Mouse (Mus musculus): ENCODE data around the gene Mrgprd. TPM values are rescaled to one million over a fixed set of nuclear protein-coding genes. Genes with fewer than 3 reads are reported as not detected.

Gene Mrgprd
- polyA plus RNA-seq, 1 experiment = not detected

DNA sequence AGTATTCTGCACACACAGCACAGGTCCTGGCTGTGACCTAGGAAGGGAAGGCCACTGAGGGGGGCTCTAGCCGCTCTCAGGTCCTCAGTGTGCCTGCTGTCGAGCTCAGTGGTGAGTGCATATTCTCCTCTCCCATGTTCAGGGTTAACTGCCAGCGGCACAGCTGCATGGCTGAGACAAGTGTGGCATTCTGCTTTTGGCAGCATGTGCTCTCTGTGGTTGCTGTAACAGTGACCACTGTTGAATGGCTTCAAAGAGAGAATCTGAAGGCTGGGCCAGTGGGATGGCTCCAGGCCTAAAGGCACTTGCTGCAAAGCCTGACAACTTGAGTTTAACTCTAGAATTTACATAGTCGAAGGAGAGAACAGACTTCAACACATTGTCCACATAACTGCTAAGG is 2.9 kb downstream of the Mrgprd start:
- Histone ChIP-seq H3K27ac (ENCODE audit: insufficient read depth, low read length) (no peak overlapping the region), H3K4me3 (ENCODE audit: insufficient read depth, low read length) (no peak overlapping the region), H3K4me1 (ENCODE audit: control insufficient read depth, insufficient read depth, low read length) (no peaks in the 10 kb centered on the region)
- TF ChIP-seq POLR2A (IDR thresholded peaks at IDR 0.05; ENCODE audit: extremely low read depth, insufficient read depth, low read length) = no peak
- TF ChIP-seq CTCF (IDR thresholded peaks at IDR 0.05; ENCODE audit: extremely low read depth, insufficient read depth, low read length) = no peak

DNA sequence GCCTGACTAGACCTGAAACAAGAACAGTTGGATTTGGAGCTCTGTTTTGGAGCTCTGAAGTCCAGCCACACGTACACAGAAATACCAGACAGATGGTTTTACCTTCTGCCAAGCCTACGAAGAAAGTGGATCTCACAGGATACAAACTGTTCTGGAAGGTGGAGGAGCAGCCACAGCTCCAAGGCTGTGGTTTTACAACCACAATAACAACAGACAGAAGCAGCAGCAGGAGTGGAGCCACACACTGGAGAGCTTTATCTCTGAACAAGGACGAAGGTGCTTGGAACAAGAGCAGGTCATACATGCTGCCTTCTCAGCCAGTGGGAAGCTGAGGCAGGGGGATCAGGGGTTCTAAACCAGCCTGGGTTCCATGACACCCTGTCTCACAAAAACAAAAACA is 4.8 kb downstream of the Mrgprd start:
- TF ChIP-seq CTCF (IDR thresholded peaks at IDR 0.05; ENCODE audit: extremely low read depth, insufficient read depth, low read length) = no peak
- TF ChIP-seq POLR2A (IDR thresholded peaks at IDR 0.05; ENCODE audit: extremely low read depth, insufficient read depth, low read length) = no peak
- Histone ChIP-seq H3K4me3 (ENCODE audit: insufficient read depth, low read length) (no peak overlapping the region), H3K4me1 (ENCODE audit: control insufficient read depth, insufficient read depth, low read length) (no peaks in the 10 kb centered on the region), H3K27ac (ENCODE audit: insufficient read depth, low read length) (no peak overlapping the region)

DNA sequence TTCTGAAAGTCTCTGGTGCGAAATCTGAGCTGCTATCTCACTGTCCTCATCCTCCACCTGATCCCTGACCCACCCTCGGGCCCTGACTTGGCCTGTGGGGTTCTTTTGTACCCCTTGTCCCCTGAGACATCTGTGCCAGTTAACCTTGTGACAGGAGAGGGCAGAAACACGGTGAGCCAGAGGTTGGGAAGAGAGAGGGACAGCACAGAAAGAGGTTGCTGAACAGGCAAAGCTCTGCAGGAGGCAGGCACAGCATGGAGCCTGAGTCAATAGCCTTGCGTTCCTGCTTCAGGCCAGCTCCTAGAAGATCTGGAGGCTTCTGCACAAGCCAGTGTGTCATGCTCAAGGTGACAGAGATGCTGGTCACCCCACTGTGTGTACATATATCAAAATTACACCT is 9.0 kb downstream of the Mrgprd start:
- Histone ChIP-seq H3K4me3 (ENCODE audit: insufficient read depth, low read length) (no peak overlapping the region), H3K27ac (ENCODE audit: insufficient read depth, low read length) (no peak overlapping the region), H3K4me1 (ENCODE audit: control insufficient read depth, insufficient read depth, low read length) (no peaks in the 10 kb centered on the region)
- TF ChIP-seq POLR2A (IDR thresholded peaks at IDR 0.05; ENCODE audit: extremely low read depth, insufficient read depth, low read length) (no peak), CTCF (IDR thresholded peaks at IDR 0.05; ENCODE audit: extremely low read depth, insufficient read depth, low read length) (no peak)

DNA sequence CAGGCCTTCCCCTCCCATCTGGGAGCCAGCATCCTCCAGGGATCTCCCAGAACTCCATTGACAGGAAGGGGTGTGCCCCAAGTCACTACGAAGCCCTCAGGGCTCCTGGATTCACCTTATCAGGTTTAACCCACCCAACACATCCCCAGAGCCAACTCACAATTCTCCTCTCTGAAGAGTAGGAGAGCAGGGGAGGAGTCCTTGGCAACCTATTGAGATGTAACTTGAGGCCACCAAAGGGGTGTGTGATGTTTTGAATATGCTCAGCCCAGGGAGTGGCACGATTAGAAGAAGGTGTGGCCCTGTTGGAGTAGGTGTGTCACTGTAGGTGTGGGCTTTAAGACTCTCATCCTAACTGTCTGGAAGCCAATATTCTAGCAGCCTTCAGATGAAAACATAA is 11.1 kb downstream of the Mrgprd start:
- Histone ChIP-seq H3K4me3 (ENCODE audit: insufficient read depth, low read length) (no peak overlapping the region), H3K27ac (ENCODE audit: insufficient read depth, low read length) (no peak overlapping the region), H3K4me1 (ENCODE audit: control insufficient read depth, insufficient read depth, low read length) (no peaks in the 10 kb centered on the region)
- TF ChIP-seq POLR2A (IDR thresholded peaks at IDR 0.05; ENCODE audit: extremely low read depth, insufficient read depth, low read length) (no peak), CTCF (IDR thresholded peaks at IDR 0.05; ENCODE audit: extremely low read depth, insufficient read depth, low read length) (no peak)

DNA sequence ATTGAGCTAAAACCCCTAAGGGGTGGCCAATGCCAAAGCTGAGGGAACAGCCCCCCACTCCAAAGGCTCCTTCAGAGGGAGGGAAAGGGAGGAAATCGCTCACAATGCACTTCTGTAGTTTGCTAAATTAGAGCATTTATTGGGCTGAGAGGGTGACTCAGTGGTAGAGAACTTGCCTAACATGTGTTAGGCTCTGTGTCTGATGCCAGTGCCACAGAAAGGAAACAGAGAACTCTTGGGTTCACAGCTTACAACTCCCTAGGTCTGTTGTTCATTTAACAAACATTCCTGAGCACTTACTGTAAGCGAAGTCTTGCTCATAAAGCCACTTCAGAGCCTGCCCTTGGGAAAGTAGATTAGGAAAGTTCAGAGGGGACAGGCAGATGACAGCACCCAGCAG is 15.3 kb downstream of the Mrgprd start:
- Histone ChIP-seq H3K27ac (ENCODE audit: insufficient read depth, low read length) (no peak overlapping the region), H3K4me3 (ENCODE audit: insufficient read depth, low read length) (no peak overlapping the region), H3K4me1 (ENCODE audit: control insufficient read depth, insufficient read depth, low read length) (no peaks in the 10 kb centered on the region)
- no peak for TF ChIP-seq POLR2A (IDR thresholded peaks at IDR 0.05; ENCODE audit: extremely low read depth, insufficient read depth, low read length)

DNA sequence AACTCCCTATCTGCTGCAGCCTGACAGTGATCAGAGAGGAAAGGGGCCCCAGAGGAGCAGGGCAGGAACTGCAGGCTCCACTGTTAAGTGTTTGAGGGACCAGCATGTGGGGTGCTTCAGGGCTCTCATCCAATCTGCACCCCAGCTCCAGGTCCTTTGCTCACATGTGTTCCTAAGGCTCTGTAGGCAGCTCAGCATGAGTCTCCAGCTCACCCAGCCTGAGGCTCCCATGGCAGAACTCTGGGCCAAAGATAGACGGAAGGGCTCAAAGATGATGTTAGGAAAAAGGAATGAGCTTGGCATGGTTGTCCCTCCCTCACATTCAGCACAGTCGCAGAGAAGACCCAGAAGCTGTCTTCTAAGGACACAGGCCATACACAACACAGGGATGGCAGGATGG is 16.0 kb downstream of the Mrgprd start:
- no peak overlapping the region for H3K4me3 ChIP-seq (ENCODE audit: insufficient read depth, low read length)
- no peak overlapping the region for H3K27ac ChIP-seq (ENCODE audit: insufficient read depth, low read length)
- H3K4me1 ChIP-seq (ENCODE audit: control insufficient read depth, insufficient read depth, low read length) = no peaks in the 10 kb centered on the region
- TF ChIP-seq POLR2A (IDR thresholded peaks at IDR 0.05; ENCODE audit: extremely low read depth, insufficient read depth, low read length) (no peak), CTCF (IDR thresholded peaks at IDR 0.05; ENCODE audit: extremely low read depth, insufficient read depth, low read length) (no peak)

DNA sequence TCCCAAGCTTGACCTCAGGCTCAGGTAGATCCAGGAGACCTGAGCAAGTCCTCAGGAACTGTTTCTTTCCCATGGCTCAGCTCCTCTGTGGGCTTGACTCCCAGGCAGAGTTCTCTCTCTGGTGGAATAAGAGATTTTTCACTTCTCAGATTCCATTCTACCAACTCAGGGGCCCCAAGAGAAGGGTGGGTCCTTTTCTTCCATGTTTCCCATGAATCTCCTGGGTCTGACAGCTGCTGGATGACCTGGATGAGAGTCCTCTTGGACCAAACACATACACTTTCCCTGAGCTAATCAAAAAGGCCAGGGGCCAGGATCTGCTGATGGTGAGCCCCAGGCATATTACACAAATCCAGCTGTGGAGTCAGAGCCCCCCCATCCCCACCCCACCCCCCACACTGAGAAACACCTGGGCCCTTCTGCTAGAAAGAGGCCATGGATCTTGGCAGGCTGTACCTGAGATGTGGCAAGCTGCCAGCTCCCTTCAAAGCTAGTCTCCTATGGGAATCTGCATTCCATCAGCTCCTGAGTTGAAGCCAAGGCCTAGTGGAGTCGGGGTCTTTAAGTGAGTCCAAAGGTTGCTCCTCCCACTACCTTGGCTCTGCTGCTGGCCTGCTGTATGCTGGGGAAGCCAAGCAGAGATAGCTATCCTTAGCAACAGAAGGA is 17.9 kb downstream of the Mrgprd start:
- no peaks in the 10 kb centered on the region for H3K4me1 ChIP-seq (ENCODE audit: control insufficient read depth, insufficient read depth, low read length)
- TF ChIP-seq POLR2A (IDR thresholded peaks at IDR 0.05; ENCODE audit: extremely low read depth, insufficient read depth, low read length) (no peak), CTCF (IDR thresholded peaks at IDR 0.05; ENCODE audit: extremely low read depth, insufficient read depth, low read length) (no peak)
- no peak overlapping the region for H3K4me3 ChIP-seq (ENCODE audit: insufficient read depth, low read length)
- H3K27ac ChIP-seq (ENCODE audit: insufficient read depth, low read length) = no peak overlapping the region

DNA sequence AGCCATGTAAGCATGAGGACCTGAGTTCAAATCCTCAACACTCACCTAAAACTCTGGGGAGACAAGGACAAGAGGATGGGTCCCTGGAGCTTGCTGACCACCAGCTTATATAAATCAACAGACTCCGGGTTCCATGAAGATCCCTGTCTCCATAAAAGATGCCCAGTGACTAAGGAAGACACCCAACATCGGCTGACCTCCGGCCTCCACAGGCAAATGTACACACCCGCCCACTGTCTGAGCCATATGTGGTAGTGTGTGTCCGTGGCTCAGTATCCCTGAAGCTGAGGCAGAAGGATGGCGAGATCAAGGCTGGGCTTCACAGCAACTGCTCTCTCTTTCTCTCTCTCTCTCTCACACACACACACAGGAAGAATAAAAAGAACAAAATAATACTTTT is 19.3 kb downstream of the Mrgprd start:
- Histone ChIP-seq H3K27ac (ENCODE audit: insufficient read depth, low read length) (no peak overlapping the region), H3K4me1 (ENCODE audit: control insufficient read depth, insufficient read depth, low read length) (no peaks in the 10 kb centered on the region), H3K4me3 (ENCODE audit: insufficient read depth, low read length) (no peak overlapping the region)
- TF ChIP-seq CTCF (IDR thresholded peaks at IDR 0.05; ENCODE audit: extremely low read depth, insufficient read depth, low read length) = no peak
- no peak for TF ChIP-seq POLR2A (IDR thresholded peaks at IDR 0.05; ENCODE audit: extremely low read depth, insufficient read depth, low read length)

DNA sequence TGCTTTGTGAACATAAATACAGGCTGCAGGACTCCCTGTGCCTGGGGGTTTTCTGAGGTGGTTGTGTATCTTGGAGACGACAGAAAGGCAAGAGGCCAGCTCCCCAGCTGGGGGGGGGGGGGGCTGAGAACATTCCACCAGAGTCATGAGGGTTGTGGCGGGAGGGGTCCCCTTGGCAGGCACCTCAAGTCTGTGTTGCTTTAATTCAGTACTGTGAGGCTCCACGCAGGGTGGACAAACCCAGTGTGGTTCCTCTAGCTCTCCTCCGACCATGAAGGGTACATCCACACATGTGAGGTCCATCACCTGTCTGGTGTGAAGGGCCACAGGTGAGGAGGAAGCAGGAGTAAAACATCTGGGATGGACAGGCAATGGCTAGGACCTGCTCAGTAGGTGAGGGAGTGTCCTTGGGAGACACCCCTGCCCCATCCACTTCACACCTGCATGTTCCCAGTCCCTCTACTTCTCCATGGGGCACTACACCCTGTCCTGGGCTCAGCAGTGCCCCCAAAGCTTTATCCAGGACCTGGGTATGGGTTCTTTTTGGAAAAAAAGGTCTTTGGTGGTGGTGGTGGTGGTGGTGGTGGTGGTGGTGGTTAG is 19.9 kb downstream of the Mrgprd start:
- H3K4me3 ChIP-seq (ENCODE audit: insufficient read depth, low read length) = no peak overlapping the region
- TF ChIP-seq CTCF (IDR thresholded peaks at IDR 0.05; ENCODE audit: extremely low read depth, insufficient read depth, low read length) (no peak), POLR2A (IDR thresholded peaks at IDR 0.05; ENCODE audit: extremely low read depth, insufficient read depth, low read length) (no peak)
- no peak overlapping the region for H3K27ac ChIP-seq (ENCODE audit: insufficient read depth, low read length)
- H3K4me1 ChIP-seq (ENCODE audit: control insufficient read depth, insufficient read depth, low read length) = no peaks in the 10 kb centered on the region

DNA sequence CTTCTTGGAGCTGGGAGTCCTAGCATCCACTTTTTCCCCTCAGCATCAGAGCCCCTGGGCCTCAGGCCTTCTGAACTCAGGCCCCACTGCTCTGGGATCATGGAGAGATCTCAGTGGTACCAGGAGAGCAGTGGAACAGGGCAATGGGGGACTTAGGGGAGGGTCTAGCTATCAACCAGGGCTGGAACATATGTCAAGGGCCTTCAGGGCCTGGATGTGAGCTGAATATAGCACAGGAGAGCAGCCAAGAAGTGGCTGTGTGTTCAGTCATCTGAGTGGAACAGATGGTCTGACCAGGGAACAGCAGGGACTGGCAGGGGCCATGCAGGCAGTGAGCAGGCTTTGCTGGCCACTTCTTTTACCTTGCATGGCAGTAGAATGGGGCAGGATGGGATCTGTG is 20.6 kb downstream of the Mrgprd start:
- TF ChIP-seq POLR2A (IDR thresholded peaks at IDR 0.05; ENCODE audit: extremely low read depth, insufficient read depth, low read length) (no peak), CTCF (IDR thresholded peaks at IDR 0.05; ENCODE audit: extremely low read depth, insufficient read depth, low read length) (no peak)
- Histone ChIP-seq H3K4me3 (ENCODE audit: insufficient read depth, low read length) (no peak overlapping the region), H3K27ac (ENCODE audit: insufficient read depth, low read length) (no peak overlapping the region), H3K4me1 (ENCODE audit: control insufficient read depth, insufficient read depth, low read length) (no peaks in the 10 kb centered on the region)
